Mouse (Mus musculus): ENCODE measurements around the gene Dgcr2.

- TF ChIP-seq POLR2A (IDR thresholded peaks at IDR 0.05; ENCODE audit: low read depth, low read length) (no peak), CTCF (conservative IDR thresholded peaks at IDR 0.05; ENCODE audit: insufficient read depth, insufficient read length, low read depth, low read length) (no peak)
Measured at GRCm38 (mm10) chr16:17833681-17834399, 64.5 kb downstream of the Dgcr2 start.
